Mouse (Mus musculus) CD4-positive helper T cell, adult 2 months (primary cell): Measurements from ENCODE around the gene Gng8.

Experiments
- DNase-seq: peaks from one replicate; pipeline ENCODE4 v3.0.0-alpha.2; 2012; ENCODE audit warnings: low read depth, missing footprints, low spot score

The Gng8 gene

DNA sequence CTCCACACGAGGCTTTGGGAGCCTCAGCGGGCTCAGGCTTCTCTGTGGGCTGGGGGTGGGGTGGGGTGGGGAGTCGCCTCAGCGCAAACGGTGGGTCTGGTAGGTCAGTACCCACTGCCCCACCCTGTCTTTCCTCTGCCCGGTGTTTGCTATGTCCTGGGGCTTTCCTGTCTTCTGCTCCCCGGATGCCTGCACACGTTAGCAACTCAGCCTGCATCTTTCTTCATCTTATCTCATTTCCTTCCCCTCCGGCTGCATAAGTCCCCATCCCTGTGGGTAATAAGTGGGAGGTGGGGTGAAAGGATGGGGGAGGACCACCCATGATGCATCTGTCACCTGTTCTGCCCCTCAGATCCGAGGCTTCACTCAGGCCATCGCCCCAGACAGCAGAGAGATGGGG, 16.8 kb downstream of the Gng8 start:
- DNase-seq, result peak; percentile 45

DNA sequence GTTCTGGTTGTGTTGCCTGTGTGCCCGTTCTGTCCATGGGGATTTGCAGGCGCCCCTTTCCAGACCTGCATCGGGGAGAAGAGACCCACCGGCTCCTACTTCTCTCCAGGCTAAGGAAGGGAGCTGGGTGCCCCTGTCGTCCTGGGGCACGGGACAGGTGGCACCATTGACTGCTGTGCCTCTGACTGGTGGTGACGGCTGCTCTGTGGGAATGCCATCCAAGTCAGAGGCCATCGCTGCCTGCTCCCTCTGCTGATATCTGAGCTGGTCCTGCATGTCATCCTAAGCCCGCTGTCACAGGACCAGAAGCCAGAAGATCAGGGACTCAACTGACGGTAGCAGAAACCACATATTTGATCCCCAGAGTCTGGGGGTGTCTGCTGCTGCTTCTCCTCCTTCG, 17.3 kb downstream of the Gng8 start:
- DNase-seq, result no peak

GRCm38 (mm10) chr7:16909909-16910308, 18.3 kb downstream of the Gng8 start:
- DNase-seq, result no peak

GRCm38 (mm10) chr7:16911904-16912303, 20.3 kb downstream of the Gng8 start:
- DNase-seq, result no peak

DNA sequence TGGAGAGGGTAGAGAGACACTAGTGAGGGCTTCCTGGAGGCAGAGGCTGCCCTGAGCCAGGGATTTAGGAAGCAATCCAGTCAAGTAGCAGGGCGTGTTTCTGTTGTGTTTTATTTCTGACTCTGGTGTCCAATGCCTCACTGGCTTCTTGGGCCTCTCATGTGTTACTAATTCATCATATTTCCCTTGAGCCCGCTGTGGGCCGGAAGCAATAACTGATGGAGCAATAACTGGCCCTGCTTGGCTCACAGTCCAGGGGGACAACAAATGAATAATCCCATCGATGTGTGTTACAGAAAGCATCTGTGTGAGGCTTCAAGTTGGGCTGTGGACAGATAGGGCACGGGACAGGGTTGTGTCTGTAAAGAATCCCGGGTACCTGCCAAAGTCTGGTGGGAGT, 20.8 kb downstream of the Gng8 start:
- DNase-seq, result no peak

- peak; percentile 76 for DNase-seq
Observed at GRCm38 (mm10) chr7:16913806-16914452, 22.3 kb downstream of the Gng8 start.

DNA sequence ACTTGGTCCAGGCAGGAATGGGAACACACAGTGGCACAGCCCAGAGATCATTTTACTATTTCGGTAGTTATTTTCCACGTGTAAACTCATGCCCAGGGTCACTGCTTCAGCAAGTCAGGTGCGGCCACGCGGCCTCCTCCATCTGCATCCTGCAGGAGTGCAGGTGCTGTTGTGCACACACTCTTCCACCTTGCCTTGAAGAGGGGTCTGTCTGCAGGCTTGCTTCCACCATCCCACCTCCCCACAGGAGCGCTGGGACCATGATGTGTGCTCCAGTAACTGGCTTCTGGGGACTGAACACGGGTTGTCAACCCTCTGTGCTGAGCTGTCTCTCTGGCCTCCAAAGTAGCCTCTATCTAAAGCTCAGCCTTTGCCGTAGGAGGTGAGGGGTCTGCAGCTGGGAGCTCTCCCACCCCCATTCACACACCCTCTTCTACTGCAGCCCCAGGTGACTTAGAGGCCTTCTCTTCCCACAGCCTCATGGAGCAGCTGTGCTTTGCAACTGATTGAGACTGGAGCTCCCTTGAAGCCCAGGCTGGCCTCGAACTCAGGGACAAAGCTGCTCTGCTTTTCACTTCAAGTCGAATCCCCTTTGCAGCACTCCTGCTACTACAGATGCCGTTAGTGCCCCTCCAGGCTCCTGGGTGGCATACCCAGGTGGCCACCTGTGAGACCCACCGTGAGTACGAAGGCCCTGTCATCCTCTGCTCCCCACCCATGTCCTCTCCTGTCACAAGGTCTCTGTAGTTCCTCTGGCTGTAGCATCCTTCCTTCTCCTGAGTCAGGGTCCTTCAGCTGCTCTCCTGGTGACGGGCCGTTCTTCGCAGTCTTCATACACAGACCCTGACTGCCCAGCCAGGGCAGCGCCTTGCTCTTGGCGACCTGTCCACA, 23.1 kb downstream of the Gng8 start:
- DNase-seq, result no peak

DNA sequence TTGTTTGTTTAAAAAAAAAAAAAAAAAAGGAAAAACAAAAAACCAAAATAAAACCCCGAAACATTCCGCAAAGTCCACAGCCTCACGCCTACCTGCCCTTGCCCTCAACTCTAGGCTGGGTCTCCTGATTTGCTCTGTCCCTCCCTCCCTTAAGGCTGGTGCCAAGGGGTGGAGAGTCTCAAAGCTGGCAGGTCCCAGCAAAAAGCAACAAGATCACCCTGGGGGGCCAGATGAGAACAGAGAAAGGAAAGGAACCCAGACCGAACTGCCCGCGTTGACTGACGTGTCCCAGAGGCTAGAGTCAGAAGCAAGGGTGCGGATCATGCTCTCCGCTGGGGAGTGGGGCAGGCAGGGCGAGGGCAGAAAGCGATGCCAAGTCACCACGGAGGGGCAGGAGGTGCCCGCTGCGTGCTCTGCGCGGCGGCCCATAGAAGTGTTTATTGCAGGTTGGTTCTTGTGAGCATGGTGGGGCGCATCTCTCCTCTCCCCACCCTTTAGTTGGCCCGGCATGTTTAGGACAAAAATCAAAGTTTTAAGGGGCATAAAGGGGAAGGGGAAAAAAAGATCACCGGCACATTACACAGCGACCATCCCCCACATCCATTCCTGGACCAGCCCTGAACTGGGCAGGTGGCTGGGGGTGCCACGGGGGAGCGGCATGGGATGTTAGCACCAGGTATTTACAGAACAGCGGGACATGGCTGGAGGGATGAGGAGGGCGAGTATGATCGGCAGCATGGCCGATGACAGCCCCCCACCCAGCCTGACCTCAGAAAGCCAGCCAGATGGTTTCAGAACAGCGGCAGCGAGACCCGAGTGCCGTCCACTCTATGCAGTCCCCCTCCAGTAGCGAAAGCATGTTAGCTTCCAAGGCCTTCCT, 24.1 kb downstream of the Gng8 start:
- DNase-seq, result no peak

- DNase-seq, result no peak
Observed at GRCm38 (mm10) chr7:16916342-16917265, 25.0 kb downstream of the Gng8 start.

GRCm38 (mm10) chr7:16917447-16917846, 25.9 kb downstream of the Gng8 start:
- no peak for DNase-seq

DNA sequence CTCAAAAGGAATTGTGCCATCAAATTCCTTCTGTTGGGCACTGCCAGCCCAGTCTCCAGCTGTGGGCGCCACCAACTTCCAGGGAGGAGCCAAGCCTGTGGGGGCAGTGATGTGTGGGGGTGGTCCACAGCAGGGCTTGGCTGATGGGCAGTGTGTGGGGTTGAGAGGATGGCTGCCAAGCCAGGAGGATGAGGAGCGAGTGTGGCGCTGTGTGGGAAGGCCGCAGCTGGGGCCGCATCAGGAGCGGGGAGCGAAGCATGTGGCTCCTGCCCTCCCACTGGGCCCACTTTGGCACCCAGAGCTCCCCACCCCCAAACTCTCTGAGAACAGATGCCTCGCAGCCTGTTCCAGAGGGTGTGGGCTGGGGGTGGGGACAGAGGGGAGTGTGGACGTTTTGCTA, 26.4 kb downstream of the Gng8 start:
- no peak for DNase-seq

DNA sequence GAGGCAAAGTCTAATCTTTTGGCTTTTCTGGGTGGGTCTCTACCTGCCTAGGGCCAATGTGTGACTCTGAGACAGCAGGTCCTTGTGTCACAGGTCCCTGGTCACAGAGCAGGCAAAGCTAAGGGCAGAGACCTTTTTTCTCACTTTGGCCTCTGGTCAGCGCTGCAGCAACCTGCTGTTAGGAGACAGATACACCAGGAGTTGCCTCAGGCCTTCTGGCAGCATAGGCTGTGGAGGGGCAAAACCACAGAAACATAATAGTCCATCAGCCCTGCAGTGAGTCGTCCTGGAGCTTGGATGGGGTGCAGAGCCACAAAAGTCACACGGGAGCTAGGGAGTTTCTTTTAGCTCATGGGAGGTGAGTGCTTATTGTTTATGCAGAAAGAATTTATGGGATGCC, 27.1 kb downstream of the Gng8 start:
- DNase-seq, result no peak

DNA sequence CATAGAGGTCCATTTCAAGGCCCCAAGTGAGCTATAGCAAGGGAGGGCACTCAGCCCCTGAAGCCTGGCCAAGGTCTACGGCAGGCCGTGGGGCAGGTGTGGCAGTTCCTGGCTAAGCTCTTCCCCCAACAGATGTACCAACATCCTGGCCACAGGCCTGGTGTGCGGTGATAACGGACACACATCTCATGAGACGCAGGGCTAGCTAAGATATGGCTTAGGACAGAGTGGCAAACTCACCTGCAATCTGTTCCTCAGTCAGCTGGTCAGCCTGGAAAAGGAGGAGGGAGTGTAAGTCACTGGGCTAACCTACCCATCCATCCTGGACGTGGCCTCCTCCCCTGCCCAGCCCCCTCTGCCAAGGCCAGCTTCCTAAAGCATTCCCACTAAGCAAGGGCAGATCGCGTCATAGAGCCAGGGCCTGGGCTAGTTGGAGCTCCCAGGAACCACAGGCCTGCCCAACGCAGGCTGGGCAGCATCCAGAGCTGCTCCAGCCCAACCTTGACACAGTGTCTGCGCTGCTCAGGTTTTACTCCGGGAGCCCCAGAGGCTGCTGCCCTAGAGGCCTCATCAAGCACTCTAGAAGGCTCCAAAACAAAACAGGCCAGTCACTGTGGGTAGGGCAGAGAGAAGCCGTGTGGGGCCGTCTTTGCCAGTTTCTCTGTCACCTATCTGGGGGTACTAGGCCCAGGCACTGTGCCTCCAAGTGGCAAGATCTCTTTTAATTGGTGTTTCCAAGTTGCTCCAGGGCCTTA, 28.0 kb downstream of the Gng8 start:
- DNase-seq, result no peak

- DNase-seq, result no peak
Observed at GRCm38 (mm10) chr7:16920150-16920579, 28.6 kb downstream of the Gng8 start.

- DNase-seq, result no peak
Observed at GRCm38 (mm10) chr7:16920818-16921791, 29.5 kb downstream of the Gng8 start.

GRCm38 (mm10) chr7:16921881-16922335, 30.3 kb downstream of the Gng8 start:
- DNase-seq, result no peak

GRCm38 (mm10) chr7:16922360-16922973, 30.9 kb downstream of the Gng8 start:
- DNase-seq, result no peak

DNA sequence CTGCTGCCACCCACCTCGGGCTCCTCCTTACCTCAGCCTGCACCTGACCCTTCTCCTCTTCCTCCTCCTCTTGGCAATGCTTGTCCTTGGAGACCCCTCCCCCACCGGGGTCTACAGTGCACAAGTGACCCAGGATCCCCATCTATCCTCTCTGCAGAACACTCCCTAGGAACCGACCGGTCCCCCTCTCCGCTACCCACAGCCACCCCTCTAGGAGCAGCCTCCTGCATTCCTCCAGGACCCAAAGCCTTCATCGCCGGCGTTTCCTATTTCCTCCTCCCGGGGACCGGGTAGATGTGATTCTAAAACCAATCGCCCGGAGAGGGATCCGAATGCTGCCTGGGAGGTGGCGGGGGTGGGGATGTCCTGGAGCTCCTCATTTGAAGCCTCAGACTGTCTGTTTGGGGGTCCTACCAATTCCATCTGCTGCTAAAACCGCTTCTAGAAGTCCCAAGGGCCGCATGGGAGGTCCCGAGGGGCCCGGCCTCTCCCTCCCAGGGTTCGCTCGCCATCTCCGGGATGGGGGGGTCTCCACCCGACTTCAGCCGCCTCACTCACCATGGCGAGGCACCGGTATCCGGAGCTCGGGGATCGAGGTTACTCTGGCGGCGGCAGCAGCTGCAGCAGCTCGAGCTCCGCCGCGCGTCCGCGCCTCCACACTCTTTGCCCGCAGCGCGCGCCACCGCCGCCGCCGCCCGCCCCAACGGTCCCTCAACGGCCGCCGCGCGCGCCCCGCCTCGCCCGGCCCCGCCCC, 31.9 kb downstream of the Gng8 start:
- DNase-seq, result no peak
